Mouse (Mus musculus) hindbrain, embryonic 13.5 days (tissue): ENCODE data around the gene Hdac4. TPM values are rescaled to one million over a fixed set of nuclear protein-coding genes. Genes with fewer than 3 reads are reported as not detected.

Source experiments
- ATAC-seq: fragments of 200-750 bp; cut with Nextera tagmentation; 2 replicates; pipeline ENCODE4 v1.8.0; 2017; ENCODE audit warnings: moderate TSS enrichment; ENCODE audit not compliant: low FRiP score
- H3K27ac ChIP-seq: fragments of 300-500 bp; sonication (generic); 2 replicates; pipeline ENCODE4 v1.5.1; 2015; ENCODE audit warnings: inconsistent platforms, mild to moderate bottlenecking, moderate library complexity
- H3K27me3 ChIP-seq: fragments of 300-500 bp; sonication (generic); 2 replicates; pipeline ENCODE4 v1.6.1; 2015; ENCODE audit warnings: mild to moderate bottlenecking, inconsistent platforms
- H3K36me3 ChIP-seq: fragments of 300-500 bp; sonication (generic); 2 replicates; pipeline ENCODE4 v1.6.1; 2015; ENCODE audit warnings: mild to moderate bottlenecking, inconsistent platforms
- H3K4me1 ChIP-seq: fragments of 300-500 bp; sonication (generic); replicated peaks from 2 replicates; pipeline ENCODE4 v1.6.1; 2015; ENCODE audit warnings: inconsistent platforms
- H3K4me2 ChIP-seq: fragments of 300-500 bp; sonication (generic); 2 replicates; pipeline ENCODE4 v1.6.1; 2015; ENCODE audit warnings: inconsistent platforms, mild to moderate bottlenecking, moderate library complexity
- H3K4me3 ChIP-seq: fragments of 300-500 bp; sonication (generic); 2 replicates; pipeline ENCODE4 v1.5.1; 2015; ENCODE audit warnings: mild to moderate bottlenecking, inconsistent platforms
- H3K9ac ChIP-seq: fragments of 300-500 bp; sonication (generic); 2 replicates; pipeline ENCODE4 v1.6.1; 2015; ENCODE audit warnings: mild to moderate bottlenecking, inconsistent platforms
- H3K9me3 ChIP-seq: fragments of 300-500 bp; sonication (generic); 2 replicates; pipeline ENCODE4 v1.6.1; 2016; ENCODE audit warnings: inconsistent platforms
- WGBS: fragments of 180-500 bp; shearing (Covaris S2); methylation state at CpG from one replicate; pipeline ENCODE4 v1.1.7; 2015; 5-methylcytosine and 5-hydroxymethylcytosine counted together
- polyA plus RNA-seq: library from polyadenylated mRNA; unstranded; fragments of >200 nt; fragmentation: Nextera tagmentation; extraction: Ambion mirVana; gene quantifications from 2 replicates; pipeline ENCODE4 v1.2.1, GENCODE M21; 2015

The Hdac4 gene
- polyA plus RNA-seq, 1 experiment from 2014 or later, result 25.3 TPM

DNA sequence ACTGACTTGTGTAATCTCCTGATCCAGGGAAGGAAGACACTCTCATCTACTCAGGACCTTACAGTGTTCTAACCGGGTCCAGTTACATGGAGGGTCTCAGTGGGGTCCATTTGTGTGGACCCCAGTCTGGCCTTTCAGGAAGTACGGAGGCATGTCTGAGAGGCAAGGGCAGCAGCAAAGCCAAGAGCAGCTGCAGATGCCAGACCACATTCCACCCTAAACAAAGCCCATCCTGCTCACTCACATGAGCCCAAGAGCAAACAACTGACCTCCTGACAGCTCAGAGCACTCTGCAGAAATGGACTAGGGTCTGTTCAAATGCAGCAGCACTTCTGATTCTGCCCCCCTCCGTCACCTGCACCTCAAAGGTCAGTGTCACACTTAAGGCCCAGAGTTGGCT is 18.3 kb downstream of the Hdac4 start:
- Histone ChIP-seq H3K27ac (no peak overlapping the region), H3K27me3 (no peaks in the 10 kb centered on the region), H3K4me3 (no peak overlapping the region; the same call in 1 of the 2 replicates), H3K4me2 (peak overlapping the region; percentile 87), H3K9ac (peak overlapping the region; percentile 90), H3K4me1 (peaks cover 72% of the 10 kb centered on the region), H3K36me3 (no peaks in the 10 kb centered on the region), H3K9me3 (no peaks in the 10 kb centered on the region)
- WGBS, result 51% methylated on average over 3 of the region's 3 CpGs
- ATAC-seq, result no peak

DNA sequence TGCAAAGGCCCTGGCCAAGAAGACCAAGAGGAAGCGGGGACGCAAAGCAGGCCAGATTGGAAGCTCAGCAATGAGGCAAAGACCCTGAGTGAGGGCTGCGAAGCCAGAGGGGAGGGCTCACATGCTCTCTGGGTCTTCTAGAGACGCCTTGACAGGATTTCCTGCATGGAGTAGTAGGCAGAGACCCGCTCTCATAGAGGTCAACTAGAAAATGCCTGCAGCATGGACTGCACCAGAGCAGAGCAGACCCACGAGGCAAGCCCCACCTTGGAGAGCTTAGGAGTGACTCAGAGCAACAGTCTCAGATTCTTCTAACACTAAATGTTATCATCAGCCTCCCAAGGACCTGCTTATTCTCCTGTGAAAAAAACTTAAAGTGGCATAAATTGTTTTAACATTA is 20.2 kb downstream of the Hdac4 start:
- no peaks in the 10 kb centered on the region for H3K36me3 ChIP-seq
- 0 out of 2 replicates have a peak overlapping the region, but pooled peaks have one; percentile 36 for H3K27ac ChIP-seq
- peaks cover 81% of the 10 kb centered on the region for H3K4me1 ChIP-seq
- no peaks in the 10 kb centered on the region for H3K9me3 ChIP-seq
- H3K4me2 ChIP-seq, result no peak overlapping the region
- no peak for ATAC-seq
- no peak overlapping the region for H3K4me3 ChIP-seq
- H3K27me3 ChIP-seq, result no peaks in the 10 kb centered on the region
- H3K9ac ChIP-seq, result no peak overlapping the region
- 87% methylated on average over 6 of the region's 6 CpGs for WGBS

DNA sequence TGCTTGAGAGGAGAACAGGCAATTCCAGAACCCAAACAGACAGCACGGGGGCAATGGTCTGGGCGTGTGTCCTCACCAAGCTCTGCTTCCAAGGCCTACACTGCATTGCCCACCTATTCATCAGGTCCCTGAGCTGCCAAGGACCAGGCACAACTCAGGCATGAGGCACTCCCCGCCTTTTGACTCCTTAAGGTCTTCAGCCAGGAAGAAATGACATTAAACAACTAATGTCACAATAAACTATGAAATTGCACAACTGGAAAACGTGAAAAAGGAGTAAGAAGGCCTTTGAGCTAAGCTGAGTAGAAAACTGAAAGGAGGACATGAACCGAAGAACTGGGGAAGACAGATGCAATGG is 20.6 kb downstream of the Hdac4 start:
- Histone ChIP-seq H3K4me2 (no peak overlapping the region), H3K9ac (no peak overlapping the region), H3K27ac (0 out of 2 replicates have a peak overlapping the region, but pooled peaks have one; percentile 36), H3K27me3 (no peaks in the 10 kb centered on the region), H3K9me3 (no peaks in the 10 kb centered on the region), H3K4me1 (peaks cover 85% of the 10 kb centered on the region), H3K4me3 (no peak overlapping the region), H3K36me3 (no peaks in the 10 kb centered on the region)
- 85% methylated on average over 5 of the region's 5 CpGs for WGBS
- no peak for ATAC-seq

DNA sequence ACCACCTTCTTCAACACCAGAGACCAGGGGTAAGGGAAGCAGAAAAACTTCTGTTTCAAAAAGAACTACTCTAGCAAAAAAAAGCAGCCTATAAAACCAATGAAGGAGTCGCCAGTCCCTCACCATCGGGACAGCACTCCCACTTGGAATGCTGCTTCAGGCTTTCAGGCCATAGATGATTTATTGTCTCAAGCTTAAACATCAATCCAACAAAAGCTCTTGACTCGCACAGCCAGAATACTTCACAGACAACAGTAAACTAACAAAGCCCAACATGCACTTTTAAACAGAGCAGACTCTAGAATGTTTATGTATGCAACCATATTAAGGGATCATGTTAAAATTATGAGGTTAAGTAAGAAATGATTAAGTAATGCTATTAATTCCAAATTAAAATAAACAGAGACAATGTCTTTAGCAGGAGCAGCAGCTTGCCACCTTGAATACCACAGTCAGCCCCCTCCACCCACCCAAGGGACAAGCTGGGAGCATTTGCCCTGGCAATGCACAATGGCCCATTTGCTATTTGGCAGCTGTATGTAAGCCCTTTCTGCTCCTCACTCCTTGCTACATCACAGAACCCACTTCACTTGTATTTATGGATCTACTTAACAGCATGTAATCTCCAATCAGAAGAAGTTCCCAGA is 21.1 kb downstream of the Hdac4 start:
- no peak for ATAC-seq
- H3K4me3 ChIP-seq, result no peak overlapping the region
- H3K36me3 ChIP-seq, result no peaks in the 10 kb centered on the region
- H3K9ac ChIP-seq, result no peak overlapping the region
- no peak overlapping the region for H3K4me2 ChIP-seq
- H3K27me3 ChIP-seq, result no peaks in the 10 kb centered on the region
- 0 out of 2 replicates have a peak overlapping the region, but pooled peaks have one; percentile 36 for H3K27ac ChIP-seq
- WGBS, result 26% methylated on average over 3 of the region's 3 CpGs
- peaks cover 87% of the 10 kb centered on the region for H3K4me1 ChIP-seq
- H3K9me3 ChIP-seq, result no peaks in the 10 kb centered on the region

DNA sequence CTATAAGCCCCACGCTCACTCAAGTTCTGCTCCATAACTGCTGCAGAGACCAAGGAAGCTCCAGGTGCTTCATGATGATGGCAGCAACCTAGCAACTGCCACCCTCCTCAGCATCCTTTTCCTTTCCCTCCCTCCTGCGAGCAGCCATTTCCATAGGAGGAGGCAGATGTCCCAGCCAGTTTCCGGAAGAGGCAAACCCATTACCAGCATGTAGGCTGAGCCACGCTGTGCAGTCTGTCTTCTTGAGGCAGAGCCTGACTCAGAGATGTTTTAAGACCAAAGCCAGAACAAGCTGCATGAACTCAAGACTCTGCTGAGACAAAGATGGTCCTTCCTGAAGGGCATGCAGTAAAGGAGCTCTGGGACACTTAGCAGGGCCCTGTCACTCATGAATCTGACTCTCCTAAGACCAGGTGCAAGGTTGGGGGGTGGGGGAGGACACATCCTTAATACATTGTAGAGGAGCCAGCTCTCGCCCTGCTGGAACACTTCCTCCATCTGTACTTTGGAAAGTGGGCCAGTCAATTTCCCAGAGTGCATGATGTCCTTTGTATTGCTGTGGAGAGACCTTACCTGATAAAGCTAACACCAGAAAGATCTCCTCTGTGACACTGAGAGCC is 24.8 kb downstream of the Hdac4 start:
- Histone ChIP-seq H3K4me3 (no peak overlapping the region), H3K36me3 (no peaks in the 10 kb centered on the region), H3K9ac (no peak overlapping the region), H3K27ac (no peak overlapping the region), H3K9me3 (no peaks in the 10 kb centered on the region), H3K4me1 (peaks cover 69% of the 10 kb centered on the region), H3K27me3 (no peaks in the 10 kb centered on the region), H3K4me2 (no peak overlapping the region)
- 83% methylated on average over 5 of the region's 5 CpGs for WGBS
- no peak for ATAC-seq

DNA sequence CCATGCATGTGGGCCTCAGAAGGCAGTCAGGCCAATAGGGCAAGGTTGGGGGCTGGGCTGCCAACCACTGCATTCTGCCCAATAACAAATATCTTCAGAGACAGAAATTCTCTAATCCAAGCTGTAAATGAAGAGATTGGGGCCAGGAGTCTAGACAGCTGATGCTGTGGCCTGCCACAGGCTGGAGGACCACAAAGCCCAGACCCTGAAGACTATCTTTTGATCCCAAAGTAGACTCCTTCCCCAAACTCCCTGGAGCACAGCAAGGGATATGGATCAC is 25.8 kb downstream of the Hdac4 start:
- H3K9ac ChIP-seq, result no peak overlapping the region
- no peaks in the 10 kb centered on the region for H3K36me3 ChIP-seq
- H3K4me1 ChIP-seq, result peaks cover 63% of the 10 kb centered on the region
- no peak overlapping the region for H3K4me3 ChIP-seq
- no peak overlapping the region for H3K27ac ChIP-seq
- H3K9me3 ChIP-seq, result no peaks in the 10 kb centered on the region
- ATAC-seq, result no peak
- H3K27me3 ChIP-seq, result no peaks in the 10 kb centered on the region
- H3K4me2 ChIP-seq, result no peak overlapping the region

DNA sequence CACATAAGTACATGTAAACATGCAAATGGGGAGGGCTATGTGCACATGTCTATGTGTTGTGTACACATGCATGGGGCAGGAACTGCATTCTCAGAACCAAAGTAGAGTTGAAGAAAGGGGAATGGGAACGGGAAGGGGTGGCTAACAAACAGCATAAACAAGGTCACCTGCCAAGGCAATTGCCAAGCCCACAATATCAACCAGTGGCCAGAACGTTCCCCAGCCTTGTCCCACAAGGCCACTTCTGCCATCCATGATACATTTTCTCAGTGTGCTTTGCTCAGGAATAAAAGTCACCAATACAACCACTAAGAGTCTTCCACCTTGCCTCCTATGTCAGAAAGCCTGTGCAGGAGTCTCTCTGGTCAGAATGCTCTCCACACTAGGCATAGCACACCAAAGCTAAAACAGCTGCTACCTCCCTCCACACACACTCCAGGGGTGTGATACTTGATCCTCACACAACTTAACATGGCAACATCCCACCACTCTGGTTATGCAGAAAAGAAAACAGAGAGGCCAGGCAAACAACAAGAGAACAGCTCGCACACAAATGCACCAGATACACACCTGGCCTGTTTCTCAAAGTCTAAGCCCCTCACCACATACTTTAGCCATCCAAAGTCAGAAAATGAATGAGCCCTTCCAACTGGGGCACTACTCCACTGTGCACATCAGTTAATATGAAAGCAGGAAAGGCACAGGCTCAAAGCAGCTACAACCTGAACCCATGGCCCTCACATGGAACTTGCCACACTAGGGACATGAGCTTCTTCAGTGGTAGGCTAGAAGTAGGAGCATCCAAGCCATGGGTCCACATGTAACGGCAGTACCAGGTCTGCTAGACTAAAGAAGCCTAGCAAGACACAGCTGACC is 26.4 kb downstream of the Hdac4 start:
- no peaks in the 10 kb centered on the region for H3K36me3 ChIP-seq
- H3K4me2 ChIP-seq, result no peak overlapping the region
- H3K9ac ChIP-seq, result no peak overlapping the region
- no peak for ATAC-seq
- no peaks in the 10 kb centered on the region for H3K9me3 ChIP-seq
- H3K27me3 ChIP-seq, result no peaks in the 10 kb centered on the region
- peaks cover 61% of the 10 kb centered on the region for H3K4me1 ChIP-seq
- 92% methylated on average over 4 of the region's 4 CpGs for WGBS
- H3K27ac ChIP-seq, result no peak overlapping the region
- H3K4me3 ChIP-seq, result no peak overlapping the region

DNA sequence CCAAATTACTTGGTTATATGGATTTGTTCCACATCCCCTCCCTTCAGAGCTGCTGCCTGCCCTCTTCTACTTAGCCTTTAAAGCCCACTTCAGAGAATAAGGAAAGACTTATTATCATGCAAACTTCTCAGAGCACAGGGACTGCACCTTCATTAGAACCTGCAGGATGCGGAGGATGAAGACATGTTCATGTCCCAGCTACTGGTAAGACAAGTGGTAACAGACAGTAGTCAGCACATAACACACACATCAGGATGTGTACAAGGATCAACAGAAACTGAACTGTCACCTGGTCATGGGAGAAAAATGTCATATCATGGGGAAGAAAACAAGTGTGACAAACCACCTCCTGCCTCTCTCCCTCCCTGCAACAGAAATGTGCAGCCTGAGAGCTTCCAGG is 31.6 kb downstream of the Hdac4 start:
- no peak overlapping the region for H3K9ac ChIP-seq
- H3K27ac ChIP-seq, result no peak overlapping the region
- H3K4me1 ChIP-seq, result peaks cover 32% of the 10 kb centered on the region
- H3K4me3 ChIP-seq, result no peak overlapping the region
- H3K27me3 ChIP-seq, result no peaks in the 10 kb centered on the region
- H3K9me3 ChIP-seq, result no peaks in the 10 kb centered on the region
- 100% methylated on average over 1 of the region's 1 CpGs for WGBS
- no peaks in the 10 kb centered on the region for H3K36me3 ChIP-seq
- H3K4me2 ChIP-seq, result no peak overlapping the region
- ATAC-seq, result no peak

DNA sequence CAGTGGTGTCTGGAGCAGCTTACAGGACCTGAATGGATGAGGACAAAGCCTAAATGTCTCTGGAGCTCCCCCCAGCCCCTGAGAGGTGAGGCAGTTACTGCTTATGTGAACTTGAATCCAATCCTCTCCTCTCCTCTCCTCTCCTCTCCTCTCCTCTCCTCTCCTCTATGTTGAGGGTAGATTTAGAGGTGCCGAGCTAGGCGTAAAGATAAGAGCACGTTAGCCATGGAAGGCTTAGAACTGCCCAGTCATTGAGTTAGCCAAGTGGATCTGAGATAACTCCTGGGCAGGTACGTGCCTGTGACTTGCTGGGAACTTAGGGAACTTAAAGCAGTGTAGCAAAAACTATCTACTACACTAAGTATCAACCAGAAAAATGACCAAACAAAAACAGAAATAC is 35.7 kb downstream of the Hdac4 start:
- Histone ChIP-seq H3K4me2 (no peak overlapping the region), H3K9me3 (no peaks in the 10 kb centered on the region), H3K4me3 (no peak overlapping the region), H3K9ac (no peak overlapping the region), H3K27me3 (no peaks in the 10 kb centered on the region), H3K4me1 (peaks cover 20% of the 10 kb centered on the region), H3K27ac (no peak overlapping the region), H3K36me3 (no peaks in the 10 kb centered on the region)
- ATAC-seq, result no peak
- WGBS, result 93% methylated on average over 4 of the region's 4 CpGs

DNA sequence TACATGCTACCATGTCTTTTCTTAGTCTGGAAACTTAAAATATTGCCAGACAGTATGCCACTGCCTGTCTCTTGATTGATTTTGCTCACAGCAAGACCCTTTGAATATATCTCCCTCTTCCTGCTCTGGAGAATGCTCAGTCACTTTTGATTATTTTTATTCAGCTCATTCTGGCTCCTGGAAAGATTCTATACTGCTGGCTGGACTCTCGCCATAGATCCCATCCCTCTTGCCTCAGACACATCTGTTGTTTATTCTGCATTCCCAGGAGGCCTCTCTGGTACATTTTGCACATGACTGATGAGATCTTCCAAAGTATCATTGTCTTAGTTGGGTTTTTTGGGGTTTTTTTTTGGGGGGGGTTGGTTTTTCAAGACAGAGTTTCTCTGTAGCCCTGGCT is 45.3 kb downstream of the Hdac4 start:
- no peak for ATAC-seq
- Histone ChIP-seq H3K27me3 (no peaks in the 10 kb centered on the region), H3K9me3 (no peaks in the 10 kb centered on the region), H3K4me2 (no peak overlapping the region), H3K36me3 (peaks cover 10% of the 10 kb centered on the region; the same call in 1 of the 2 replicates), H3K4me1 (peaks cover 1% of the 10 kb centered on the region), H3K27ac (no peak overlapping the region), H3K9ac (no peak overlapping the region), H3K4me3 (no peak overlapping the region)
- WGBS, result 49% methylated on average over 1 of the region's 1 CpGs

DNA sequence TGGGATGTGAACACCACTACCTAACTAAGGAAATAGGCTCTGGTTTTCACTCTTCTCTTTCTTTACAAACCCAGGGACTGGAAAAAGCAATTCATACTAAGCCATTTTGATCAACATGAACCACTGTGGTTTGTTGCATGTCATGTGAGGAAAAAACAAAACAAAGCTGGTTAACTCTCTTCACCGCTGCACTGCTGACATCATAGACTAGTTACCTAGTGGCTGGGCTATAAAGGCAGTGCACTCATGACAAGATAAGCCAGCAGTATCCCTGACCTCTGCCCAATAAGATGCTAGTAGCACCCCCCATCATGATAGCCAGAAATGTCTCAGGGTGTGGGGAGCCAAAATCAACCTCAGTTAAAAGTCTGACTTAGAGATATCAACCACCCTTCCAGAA is 47.0 kb downstream of the Hdac4 start:
- ATAC-seq, result no peak
- Histone ChIP-seq H3K9ac (no peak overlapping the region), H3K9me3 (no peaks in the 10 kb centered on the region)

DNA sequence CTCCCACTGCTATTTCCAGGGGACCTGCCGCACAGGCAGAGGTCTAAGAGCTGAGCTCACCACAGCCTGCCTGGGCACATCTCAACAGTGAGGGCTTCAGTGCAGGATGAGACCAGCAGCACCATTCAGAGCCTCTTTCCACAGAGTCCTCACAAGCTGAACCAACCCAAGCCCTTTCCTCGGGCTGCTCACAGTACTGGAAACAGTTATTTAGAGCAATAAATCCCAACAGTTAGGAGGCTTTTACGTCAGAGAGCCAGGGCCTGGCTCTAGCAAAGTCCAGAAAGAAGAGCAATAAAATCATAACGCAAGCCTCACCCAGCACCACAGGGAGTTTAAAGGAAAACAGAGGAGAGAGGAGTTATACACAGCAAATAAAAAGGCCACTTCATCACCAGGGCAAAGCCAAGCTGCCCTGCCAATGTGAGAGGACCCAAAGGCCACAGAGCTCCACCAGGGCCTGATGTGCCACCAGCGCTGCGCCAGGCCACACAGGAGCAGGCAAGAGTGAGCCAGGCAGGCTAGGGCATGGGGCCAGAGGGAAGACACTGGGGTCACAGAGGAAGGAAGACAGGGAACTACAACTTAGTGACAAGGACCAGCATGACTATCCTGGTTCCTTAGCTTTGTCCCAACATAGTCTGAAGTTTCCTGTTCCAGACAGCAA is 50.5 kb downstream of the Hdac4 start:
- no peaks in the 10 kb centered on the region for H3K9me3 ChIP-seq
- H3K4me2 ChIP-seq, result no peak overlapping the region
- H3K36me3 ChIP-seq, result peaks cover 10% of the 10 kb centered on the region; the same call in 1 of the 2 replicates
- no peak overlapping the region; the same call in 1 of the 2 replicates for H3K9ac ChIP-seq
- H3K4me3 ChIP-seq, result no peak overlapping the region
- no peaks in the 10 kb centered on the region for H3K27me3 ChIP-seq
- WGBS, result 76% methylated on average over 6 of the region's 6 CpGs
- no peak overlapping the region for H3K27ac ChIP-seq
- peaks cover 24% of the 10 kb centered on the region for H3K4me1 ChIP-seq
- ATAC-seq, result no peak

More for the DNA sequence above, 47.0 kb downstream of the Hdac4 start:
- Histone ChIP-seq H3K27ac (no peak overlapping the region), H3K27me3 (no peaks in the 10 kb centered on the region), H3K4me2 (no peak overlapping the region), H3K36me3 (peaks cover 10% of the 10 kb centered on the region; the same call in 1 of the 2 replicates), H3K4me3 (no peak overlapping the region), H3K4me1 (peaks cover 14% of the 10 kb centered on the region)
- WGBS, result 98% methylated on average over 1 of the region's 1 CpGs
